Mouse (Mus musculus) forebrain, embryonic 13.5 days (tissue): ENCODE data around the gene Spag7. TPM values are rescaled to one million over a fixed set of nuclear protein-coding genes. Genes with fewer than 3 reads are reported as not detected.
A peak's percentile ranks its signal among the peaks of the same experiment; 100 is the strongest.

ENCODE experiments used
- ATAC-seq: fragments of 200-750 bp; cut with Nextera tagmentation; 2 replicates; pipeline ENCODE4 v1.8.0; 2017
- H3K27ac ChIP-seq: fragments of 300-500 bp; sonication (generic); 2 replicates; pipeline ENCODE4 v1.5.1; 2015; ENCODE audit warnings: inconsistent platforms, mild to moderate bottlenecking, moderate library complexity
- H3K27me3 ChIP-seq: fragments of 300-500 bp; sonication (generic); 2 replicates; pipeline ENCODE4 v1.6.1; 2015; ENCODE audit warnings: mild to moderate bottlenecking, inconsistent platforms
- H3K36me3 ChIP-seq: fragments of 300-500 bp; sonication (generic); 2 replicates; pipeline ENCODE4 v1.6.1; 2015; ENCODE audit warnings: mild to moderate bottlenecking, inconsistent platforms; ENCODE audit not compliant: poor library complexity, severe bottlenecking
- H3K4me1 ChIP-seq: fragments of 300-500 bp; sonication (generic); 2 replicates; pipeline ENCODE4 v1.6.1; 2015; ENCODE audit warnings: inconsistent platforms
- H3K4me2 ChIP-seq: fragments of 300-500 bp; sonication (generic); 2 replicates; pipeline ENCODE4 v1.6.1; 2015; ENCODE audit warnings: inconsistent platforms, mild to moderate bottlenecking, moderate library complexity
- H3K4me3 ChIP-seq: fragments of 300-500 bp; sonication (generic); 2 replicates; pipeline ENCODE4 v1.5.1; 2015; ENCODE audit warnings: mild to moderate bottlenecking, inconsistent platforms
- H3K9ac ChIP-seq: fragments of 300-500 bp; sonication (generic); 2 replicates; pipeline ENCODE4 v1.6.1; 2015; ENCODE audit warnings: mild to moderate bottlenecking, inconsistent platforms
- H3K9me3 ChIP-seq: fragments of 300-500 bp; sonication (generic); replicated peaks from 2 replicates; pipeline ENCODE4 v1.6.1; 2016; ENCODE audit warnings: inconsistent platforms
- WGBS: fragments of 180-500 bp; shearing (Covaris S2); methylation state at CpG from one replicate; pipeline ENCODE4 v1.1.7; 2015; 5-methylcytosine and 5-hydroxymethylcytosine counted together
- polyA plus RNA-seq: library from polyadenylated mRNA; unstranded; fragments of >200 nt; fragmentation: Nextera tagmentation; extraction: Ambion mirVana; gene quantifications from 2 replicates; pipeline ENCODE4 v1.2.1, GENCODE M21; 2015

The Spag7 gene
- polyA plus RNA-seq, 1 experiment from 2014 or later: 173 TPM

DNA sequence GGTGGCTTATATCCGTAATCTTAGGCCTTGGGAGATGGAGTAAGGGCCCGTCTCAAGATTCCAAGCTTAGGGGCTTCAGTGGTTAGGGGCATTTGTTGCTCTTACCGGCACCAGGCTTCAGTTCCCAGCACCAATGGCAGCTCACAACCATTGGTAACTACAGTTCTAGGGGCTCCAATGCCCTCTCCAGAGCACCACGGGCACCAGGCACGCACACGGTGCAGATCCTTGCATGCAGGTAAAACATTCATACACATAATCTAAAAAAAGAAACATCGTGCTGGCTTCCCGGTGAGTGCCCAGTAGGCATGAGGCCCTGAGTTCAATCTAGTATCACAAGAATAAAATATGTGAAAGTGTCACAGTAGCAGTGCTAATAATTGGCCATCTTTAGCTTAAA lies 6.1 kb downstream of the Spag7 start:
- Histone ChIP-seq H3K4me3 (no peak overlapping the region), H3K27ac (no peak overlapping the region), H3K9ac (no peak overlapping the region), H3K9me3 (no peaks in the 10 kb centered on the region), H3K4me1 (peaks cover 15% of the 10 kb centered on the region), H3K36me3 (peaks cover 66% of the 10 kb centered on the region), H3K4me2 (no peak overlapping the region), H3K27me3 (no peaks in the 10 kb centered on the region)
- WGBS: 87% methylated on average over 8 of the region's 8 CpGs
- no peak for ATAC-seq

- Histone ChIP-seq H3K27ac (no peak overlapping the region), H3K4me2 (no peak overlapping the region), H3K9me3 (no peaks in the 10 kb centered on the region), H3K4me3 (no peak overlapping the region), H3K4me1 (peaks cover 17% of the 10 kb centered on the region), H3K27me3 (no peaks in the 10 kb centered on the region), H3K9ac (no peak overlapping the region), H3K36me3 (peaks cover 55% of the 10 kb centered on the region)
- WGBS: 90% methylated on average over 8 of the region's 8 CpGs
- no peak for ATAC-seq
Observed at GRCm38 (mm10) chr11:70660571-70660970, 8.6 kb downstream of the Spag7 start.

- H3K27ac ChIP-seq: no peak overlapping the region
- ATAC-seq: no peak
- no peak overlapping the region for H3K4me2 ChIP-seq
- no peak overlapping the region for H3K4me3 ChIP-seq
- no peaks in the 10 kb centered on the region for H3K27me3 ChIP-seq
- H3K4me1 ChIP-seq: peaks cover 22% of the 10 kb centered on the region
- H3K9me3 ChIP-seq: no peaks in the 10 kb centered on the region
- no peak overlapping the region for H3K9ac ChIP-seq
- WGBS: 77% methylated on average over 8 of the region's 8 CpGs
- H3K36me3 ChIP-seq: peaks cover 39% of the 10 kb centered on the region
Observed at GRCm38 (mm10) chr11:70658942-70659341, 10.3 kb downstream of the Spag7 start.

DNA sequence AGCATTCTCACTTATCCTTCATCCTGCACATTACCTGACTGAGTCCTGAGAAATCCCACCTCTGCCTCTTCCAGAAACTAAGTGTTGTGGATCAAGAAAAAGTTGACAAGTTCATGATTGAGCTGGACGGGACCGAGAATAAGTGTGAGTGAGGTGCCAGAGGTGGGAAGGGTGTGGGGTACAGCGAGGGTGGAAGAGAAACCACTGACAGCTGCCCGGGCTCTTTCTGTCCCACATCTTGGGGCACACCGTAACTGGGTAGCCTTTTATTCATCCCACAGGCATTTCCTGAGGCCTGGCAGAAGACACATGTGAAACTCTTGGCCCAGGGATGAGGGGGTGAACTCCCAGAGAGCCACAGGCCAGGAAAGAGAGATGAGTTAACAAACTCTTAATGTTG lies 10.7 kb downstream of the Spag7 start:
- H3K4me1 ChIP-seq: peaks cover 22% of the 10 kb centered on the region
- ATAC-seq: no peak
- WGBS: 88% methylated on average over 5 of the region's 5 CpGs

DNA sequence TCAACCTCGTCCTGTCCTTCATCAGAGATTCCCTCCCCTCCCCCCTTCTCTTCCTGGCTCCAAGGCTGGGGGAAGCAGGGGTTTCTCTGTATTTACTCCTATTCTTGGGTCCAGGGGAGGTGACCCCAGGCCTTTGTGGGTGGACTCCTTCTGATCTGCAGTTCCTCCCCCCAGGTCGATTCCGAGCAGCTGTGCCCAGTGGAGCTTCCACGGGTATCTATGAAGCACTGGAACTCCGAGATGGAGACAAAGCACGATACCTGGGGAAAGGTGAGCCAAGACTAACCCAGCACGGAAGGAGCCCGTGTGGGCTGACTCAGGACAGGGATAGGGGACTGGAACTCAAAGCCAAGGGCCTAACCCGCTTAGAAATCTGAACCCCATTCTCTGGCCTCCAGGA lies 11.2 kb downstream of the Spag7 start:
- Histone ChIP-seq H3K4me1 (peaks cover 27% of the 10 kb centered on the region), H3K27ac (no peak overlapping the region), H3K36me3 (peaks cover 30% of the 10 kb centered on the region), H3K9ac (no peak overlapping the region), H3K27me3 (no peaks in the 10 kb centered on the region), H3K4me3 (no peak overlapping the region), H3K9me3 (no peaks in the 10 kb centered on the region), H3K4me2 (no peak overlapping the region)
- WGBS: 60% methylated on average over 9 of the region's 9 CpGs
- no peak for ATAC-seq

More for the DNA sequence above, 10.7 kb downstream of the Spag7 start:
- Histone ChIP-seq H3K9ac (no peak overlapping the region), H3K9me3 (no peaks in the 10 kb centered on the region), H3K27ac (no peak overlapping the region), H3K27me3 (no peaks in the 10 kb centered on the region), H3K4me2 (no peak overlapping the region), H3K36me3 (peaks cover 35% of the 10 kb centered on the region), H3K4me3 (no peak overlapping the region)

- H3K27me3 ChIP-seq: no peaks in the 10 kb centered on the region
- peaks cover 31% of the 10 kb centered on the region for H3K4me1 ChIP-seq
- H3K9ac ChIP-seq: no peak overlapping the region
- H3K36me3 ChIP-seq: peaks cover 27% of the 10 kb centered on the region
- WGBS: 61% methylated on average over 6 of the region's 6 CpGs
- no peak overlapping the region for H3K4me2 ChIP-seq
- ATAC-seq: no peak
- no peak overlapping the region for H3K4me3 ChIP-seq
- H3K27ac ChIP-seq: no peak overlapping the region
- no peaks in the 10 kb centered on the region for H3K9me3 ChIP-seq
Observed at GRCm38 (mm10) chr11:70657573-70657972, 11.6 kb downstream of the Spag7 start.

GRCm38 (mm10) chr11:70656964-70657363 lies 12.3 kb downstream of the Spag7 start, which contains the start of gene Eno3:
Gene Eno3, plus strand, starts transcription at chr11:70657202.
- peak within 1 kb of the TSS; percentile 100 for H3K4me3 ChIP-seq
- peak within 1 kb of the TSS; percentile 97 for H3K27ac ChIP-seq
- no peak for ATAC-seq
- H3K36me3 ChIP-seq: peaks cover 27% of the 10 kb centered on the region
- H3K9me3 ChIP-seq: no peaks in the 10 kb centered on the region
- no peaks in the 10 kb centered on the region for H3K27me3 ChIP-seq
- WGBS: 9% methylated on average over 3 of the region's 3 CpGs
- H3K4me1 ChIP-seq: peaks cover 37% of the 10 kb centered on the region
- peak within 1 kb of the TSS; percentile 98 for H3K9ac ChIP-seq
- H3K4me2 ChIP-seq: peak within 1 kb of the TSS; percentile 93

GRCm38 (mm10) chr11:70656456-70656927 lies 12.7 kb downstream of the Spag7 start:
- H3K4me2 ChIP-seq: peak overlapping the region; percentile 93
- H3K27ac ChIP-seq: no peak overlapping the region; the same call in 1 of the 2 replicates
- peaks cover 28% of the 10 kb centered on the region for H3K36me3 ChIP-seq
- WGBS: 6% methylated on average over 16 of the region's 16 CpGs
- no peaks in the 10 kb centered on the region for H3K27me3 ChIP-seq
- ATAC-seq: no peak
- peaks cover 42% of the 10 kb centered on the region for H3K4me1 ChIP-seq
- H3K4me3 ChIP-seq: peak overlapping the region; percentile 100
- H3K9me3 ChIP-seq: no peaks in the 10 kb centered on the region
- peak overlapping the region; percentile 98 for H3K9ac ChIP-seq

DNA sequence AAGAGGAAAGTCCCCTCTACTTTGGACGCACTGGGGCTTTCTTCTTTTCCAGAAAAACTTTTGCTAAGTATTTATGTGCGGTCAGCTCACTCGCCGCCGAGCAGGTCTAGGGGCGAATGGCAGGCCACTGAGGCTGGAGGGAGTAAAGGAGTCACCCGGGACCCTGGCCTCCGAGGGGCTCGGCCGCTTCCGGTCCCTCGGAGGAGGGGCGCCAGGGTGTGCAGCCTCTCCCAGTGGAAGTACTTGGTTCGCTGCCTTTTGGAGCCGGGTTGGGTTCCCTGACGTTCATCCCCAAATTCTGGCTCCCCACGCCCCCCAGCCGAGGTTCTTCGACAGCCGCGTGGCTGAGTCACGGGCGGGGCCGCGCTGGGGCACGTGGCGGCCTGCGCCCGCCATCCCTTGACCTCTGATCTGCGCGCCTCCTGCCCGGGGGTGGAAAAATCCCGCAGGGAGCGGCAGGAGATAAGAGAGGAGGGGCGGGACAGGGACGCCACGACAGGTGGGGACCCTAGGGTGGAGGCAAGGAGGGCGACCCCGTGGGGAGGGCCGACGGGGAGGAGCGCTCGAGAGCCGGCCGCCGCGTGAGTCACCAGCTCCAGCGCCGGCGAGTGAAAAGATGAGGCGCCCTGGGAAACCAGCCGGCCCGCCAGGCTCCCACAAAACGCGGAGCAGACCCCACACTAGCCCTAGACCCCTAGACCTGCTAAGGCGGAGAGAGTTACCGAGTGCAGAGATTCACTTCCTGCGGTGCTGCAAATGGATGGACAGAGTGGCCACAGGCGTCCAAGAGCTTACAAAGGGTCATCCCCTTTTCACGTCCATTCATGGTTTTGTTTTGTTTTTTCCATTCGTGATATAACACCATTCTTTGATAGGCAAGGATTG lies 13.4 kb downstream of the Spag7 start:
- peak; percentile 34; the same call in 1 of the 2 replicates for ATAC-seq
- H3K36me3 ChIP-seq: peaks cover 28% of the 10 kb centered on the region
- H3K9me3 ChIP-seq: no peaks in the 10 kb centered on the region
- H3K9ac ChIP-seq: peak overlapping the region; percentile 98
- no peaks in the 10 kb centered on the region for H3K27me3 ChIP-seq
- under 1% methylated on average over 61 of the region's 61 CpGs for WGBS
- peaks cover 42% of the 10 kb centered on the region for H3K4me1 ChIP-seq
- H3K4me2 ChIP-seq: peak overlapping the region; percentile 93
- peak overlapping the region; percentile 100 for H3K4me3 ChIP-seq
- H3K27ac ChIP-seq: peak overlapping the region; percentile 97

DNA sequence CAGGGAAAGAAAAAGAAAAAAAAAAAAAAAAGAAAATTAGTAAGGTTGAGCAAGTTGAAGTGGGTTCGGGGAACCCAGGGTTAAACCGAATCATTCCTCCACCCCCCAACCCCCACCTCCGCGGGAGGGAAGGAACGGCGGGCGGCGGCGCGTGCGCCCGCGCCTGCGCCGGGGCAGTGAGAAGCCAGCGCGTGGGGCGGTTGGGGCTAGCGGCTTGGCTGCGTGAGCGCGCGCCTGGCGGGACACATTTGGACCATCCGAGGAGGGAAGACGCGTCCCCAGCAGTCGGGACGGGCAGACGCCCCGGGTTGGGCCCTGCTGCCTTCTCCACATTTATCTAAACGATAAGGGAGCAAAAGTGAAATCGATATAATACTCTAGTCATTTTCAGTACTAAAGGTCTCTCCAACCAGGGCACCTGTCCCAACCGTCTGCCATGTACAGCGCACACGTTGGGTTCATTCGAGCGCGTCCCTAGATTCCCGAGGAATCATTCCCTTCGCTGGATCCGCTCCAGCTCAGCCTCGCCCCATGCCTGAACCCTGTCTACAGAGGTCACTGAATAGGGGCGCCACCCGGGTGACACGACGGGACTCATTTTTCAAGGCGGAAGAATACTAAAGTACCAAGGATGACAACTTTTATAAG lies 14.2 kb downstream of the Spag7 start:
- Histone ChIP-seq H3K9me3 (no peaks in the 10 kb centered on the region), H3K4me2 (peak overlapping the region; percentile 93), H3K27me3 (no peaks in the 10 kb centered on the region), H3K9ac (peak overlapping the region; percentile 98), H3K4me1 (peaks cover 42% of the 10 kb centered on the region), H3K27ac (peak overlapping the region; percentile 97), H3K4me3 (peak overlapping the region; percentile 100), H3K36me3 (peaks cover 30% of the 10 kb centered on the region)
- peak; percentile 42 for ATAC-seq
- under 1% methylated on average over 48 of the region's 48 CpGs for WGBS

DNA sequence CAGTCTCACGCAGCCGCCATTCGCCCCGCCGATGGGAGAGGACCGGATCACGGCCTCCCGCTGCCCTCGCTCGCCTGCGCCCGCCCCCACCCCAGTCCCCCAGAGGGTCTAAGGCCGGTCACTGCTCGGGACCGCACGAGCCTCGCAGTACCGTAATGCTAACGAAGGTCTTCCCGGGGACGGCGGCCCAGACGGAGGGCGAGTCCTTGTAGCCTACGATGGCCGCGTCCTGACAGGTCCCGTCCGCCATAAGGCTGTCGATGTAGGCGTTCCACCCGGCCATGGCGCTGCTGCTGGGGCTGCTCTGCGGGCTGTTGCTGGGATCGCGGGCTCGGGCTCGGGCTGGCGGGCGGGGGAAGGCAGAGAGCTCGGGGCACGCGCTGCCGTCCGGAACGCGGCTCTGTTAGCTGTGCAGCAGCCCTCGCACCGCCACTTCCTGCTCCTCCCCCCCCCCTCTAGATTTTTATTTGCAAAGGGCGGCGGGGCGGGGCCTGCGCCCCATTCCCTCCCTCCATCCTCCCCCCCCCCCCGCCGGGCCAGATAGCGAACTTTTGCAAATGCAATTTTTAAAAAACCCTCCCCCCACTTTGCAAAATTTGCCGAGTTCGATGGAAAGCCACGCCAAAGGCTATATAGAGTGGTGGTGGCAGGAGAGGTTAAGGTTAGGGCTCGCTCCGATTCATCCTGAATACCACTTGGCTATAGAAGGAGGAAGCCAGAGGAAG lies 14.9 kb downstream of the Spag7 start, which contains the start of gene Pfn1:
Gene Pfn1 (minus strand): TSS at position 447 of the 725 bp plus-strand sequence.
- Histone ChIP-seq H3K4me3 (peak within 1 kb of the TSS; percentile 100), H3K9ac (peak within 1 kb of the TSS; percentile 98), H3K4me1 (peaks cover 46% of the 10 kb centered on the region), H3K27ac (peak within 1 kb of the TSS; percentile 97), H3K4me2 (peak within 1 kb of the TSS; percentile 93), H3K36me3 (peaks cover 33% of the 10 kb centered on the region), H3K9me3 (no peaks in the 10 kb centered on the region), H3K27me3 (no peaks in the 10 kb centered on the region)
- WGBS: under 1% methylated on average over 57 of the region's 61 CpGs
- ATAC-seq: peak; percentile 65
